Mouse (Mus musculus) spleen, adult 2 months (tissue): ENCODE data around the gene Gmeb1.

Experiments
- CTCF ChIP-seq: fragments of 200-500 bp; IDR thresholded peaks from 2 replicates; pipeline ENCODE4 v1.5.1; 2011; ENCODE audit warnings: mild to moderate bottlenecking, inconsistent platforms; ENCODE audit not compliant: insufficient read depth, insufficient read length, insufficient replicate concordance; ENCODE audit errors: extremely low read depth
- POLR2A ChIP-seq: fragments of 200-500 bp; IDR thresholded peaks from 2 replicates; pipeline ENCODE4 v1.6.1; 2011; ENCODE audit warnings: low read depth, low read length, inconsistent platforms

DNA sequence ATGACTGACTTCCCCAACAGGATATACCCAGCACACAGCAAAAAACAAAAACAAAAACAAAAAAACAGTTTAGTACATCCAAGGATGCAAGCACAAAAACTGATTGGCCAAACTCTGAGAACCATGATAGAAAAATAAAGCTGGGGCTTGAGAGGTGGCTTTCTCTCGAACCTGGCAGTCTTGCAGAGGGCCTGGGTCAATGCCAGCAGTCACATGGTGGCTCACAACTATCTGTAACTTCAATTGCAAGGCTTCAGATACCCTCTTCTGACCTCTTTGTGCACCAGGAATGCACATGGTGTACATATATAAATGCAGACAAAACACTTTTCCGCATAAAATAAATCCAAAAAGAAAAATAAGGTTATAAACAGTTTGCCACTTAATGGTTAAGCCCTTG is 11.8 kb upstream of the Gmeb1 start:
- TF ChIP-seq CTCF (no peak), POLR2A (no peak)
